Mouse (Mus musculus): ENCODE measurements around the gene Fbxo3. TPM values are rescaled to one million over a fixed set of nuclear protein-coding genes. Genes with fewer than 3 reads are reported as not detected.
A peak's percentile ranks its signal among the peaks of the same experiment; 100 is the strongest.
"Not testable (repeated sequence)": the region's sequence is repeated elsewhere in the genome, so short reads cannot be mapped to it uniquely, and the experiment has no call there.

Gene Fbxo3
- polyA plus RNA-seq, 1 experiment from 2014 or later: 54.8 TPM

GRCm38 (mm10) chr2:104098529-104099230 lies 71.2 kb downstream of the Fbxo3 start:
- no peaks in the 10 kb centered on the region for H3K9me3 ChIP-seq (ENCODE audit: control insufficient read depth, low read length)
- peak; percentile 46 for ATAC-seq
- no peaks in the 10 kb centered on the region for H3K27me3 ChIP-seq (replicated peaks; ENCODE audit: control insufficient read depth, insufficient read depth, low read length)
- no peaks in the 10 kb centered on the region for H3K36me3 ChIP-seq (ENCODE audit: control insufficient read depth, insufficient read depth, low read length)
- H3K4me2 ChIP-seq (ENCODE audit: low read depth, low read length): no peak overlapping the region
- H3K4me1 ChIP-seq (ENCODE audit: control insufficient read depth, insufficient read depth, low read length): peaks cover 2% of the 10 kb centered on the region; the same call in 1 of the 2 replicates
- 26% methylated on average over 3 of the region's 3 CpGs for WGBS
- H3K9ac ChIP-seq (ENCODE audit: low read depth, low read length): no peak overlapping the region
- no peak overlapping the region for H3K4me3 ChIP-seq (ENCODE audit: low read length)
- H3K27ac ChIP-seq (ENCODE audit: low read length): no peak overlapping the region

DNA sequence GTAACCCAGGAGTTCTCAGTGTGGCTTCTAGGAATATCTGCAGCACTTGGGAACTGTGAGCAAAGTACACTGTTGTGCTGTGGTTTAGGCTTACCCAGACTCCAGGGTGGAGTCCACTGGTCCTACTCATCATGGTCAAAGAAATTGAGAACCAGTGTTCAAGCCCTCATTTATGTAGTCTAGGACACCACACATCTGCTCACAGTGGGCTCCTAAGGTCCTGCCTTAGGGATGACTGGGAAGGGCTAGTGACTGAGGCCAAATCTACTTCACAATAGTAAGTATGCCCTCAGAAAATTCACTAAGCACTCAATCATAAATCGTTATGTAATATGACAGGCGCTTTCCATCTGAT lies 71.7 kb downstream of the Fbxo3 start:
- Histone ChIP-seq H3K4me2 (ENCODE audit: low read depth, low read length) (no peak overlapping the region), H3K27me3 (replicated peaks; ENCODE audit: control insufficient read depth, insufficient read depth, low read length) (no peaks in the 10 kb centered on the region), H3K9ac (ENCODE audit: low read depth, low read length) (no peak overlapping the region), H3K27ac (ENCODE audit: low read length) (no peak overlapping the region), H3K36me3 (ENCODE audit: control insufficient read depth, insufficient read depth, low read length) (no peaks in the 10 kb centered on the region), H3K9me3 (ENCODE audit: control insufficient read depth, low read length) (no peaks in the 10 kb centered on the region), H3K4me3 (ENCODE audit: low read length) (no peak overlapping the region), H3K4me1 (ENCODE audit: control insufficient read depth, insufficient read depth, low read length) (peaks cover 2% of the 10 kb centered on the region; the same call in 1 of the 2 replicates)
- 93% methylated on average over 2 of the region's 2 CpGs for whole genome bisulfite sequencing
- ATAC-seq: no peak

- H3K27ac ChIP-seq (ENCODE audit: low read length): no peak overlapping the region
- ATAC-seq: no peak
- H3K4me1 ChIP-seq (ENCODE audit: control insufficient read depth, insufficient read depth, low read length): peaks cover 2% of the 10 kb centered on the region; the same call in 1 of the 2 replicates
- no peak overlapping the region for H3K9ac ChIP-seq (ENCODE audit: low read depth, low read length)
- 73% methylated on average over 1 of the region's 1 CpGs for WGBS
- no peak overlapping the region for H3K4me3 ChIP-seq (ENCODE audit: low read length)
- H3K36me3 ChIP-seq (ENCODE audit: control insufficient read depth, insufficient read depth, low read length): no peaks in the 10 kb centered on the region
- no peaks in the 10 kb centered on the region for H3K9me3 ChIP-seq (ENCODE audit: control insufficient read depth, low read length)
- no peak overlapping the region for H3K4me2 ChIP-seq (ENCODE audit: low read depth, low read length)
- H3K27me3 ChIP-seq (replicated peaks; ENCODE audit: control insufficient read depth, insufficient read depth, low read length): no peaks in the 10 kb centered on the region
These were observed 72.4 kb downstream of the Fbxo3 start for GRCm38 (mm10) chr2:104099946-104100345.

GRCm38 (mm10) chr2:104104800-104105199 lies 77.3 kb downstream of the Fbxo3 start:
- no peaks in the 10 kb centered on the region for H3K9me3 ChIP-seq (ENCODE audit: control insufficient read depth, low read length)
- no peak overlapping the region for H3K4me2 ChIP-seq (ENCODE audit: low read depth, low read length)
- no peaks in the 10 kb centered on the region for H3K36me3 ChIP-seq (ENCODE audit: control insufficient read depth, insufficient read depth, low read length)
- no peak overlapping the region for H3K27ac ChIP-seq (ENCODE audit: low read length)
- no peak overlapping the region for H3K4me3 ChIP-seq (ENCODE audit: low read length)
- ATAC-seq: no peak
- no peaks in the 10 kb centered on the region for H3K27me3 ChIP-seq (replicated peaks; ENCODE audit: control insufficient read depth, insufficient read depth, low read length)
- WGBS: 89% methylated on average over 6 of the region's 6 CpGs
- H3K9ac ChIP-seq (ENCODE audit: low read depth, low read length): no peak overlapping the region
- H3K4me1 ChIP-seq (ENCODE audit: control insufficient read depth, insufficient read depth, low read length): peaks cover 4% of the 10 kb centered on the region; the same call in 1 of the 2 replicates

- not testable (repeated sequence) for H3K36me3 ChIP-seq (ENCODE audit: control insufficient read depth, insufficient read depth, low read length); H3K27ac ChIP-seq (ENCODE audit: low read length); H3K9me3 ChIP-seq (ENCODE audit: control insufficient read depth, low read length); H3K4me1 ChIP-seq (ENCODE audit: control insufficient read depth, insufficient read depth, low read length); ATAC-seq; H3K27me3 ChIP-seq (replicated peaks; ENCODE audit: control insufficient read depth, insufficient read depth, low read length); H3K9ac ChIP-seq (ENCODE audit: low read depth, low read length); H3K4me3 ChIP-seq (ENCODE audit: low read length); H3K4me2 ChIP-seq (ENCODE audit: low read depth, low read length)
- 82% methylated on average over 2 of the region's 2 CpGs for WGBS
These were observed 81.5 kb downstream of the Fbxo3 start for GRCm38 (mm10) chr2:104109021-104109420.

GRCm38 (mm10) chr2:104109528-104109927 lies 82.0 kb downstream of the Fbxo3 start:
- H3K9ac ChIP-seq (ENCODE audit: low read depth, low read length): no peak overlapping the region
- peak overlapping the region; percentile 20; the same call in 1 of the 2 replicates for H3K27ac ChIP-seq (ENCODE audit: low read length)
- no peaks in the 10 kb centered on the region for H3K36me3 ChIP-seq (ENCODE audit: control insufficient read depth, insufficient read depth, low read length)
- H3K9me3 ChIP-seq (ENCODE audit: control insufficient read depth, low read length): no peaks in the 10 kb centered on the region
- 63% methylated on average over 2 of the region's 2 CpGs for WGBS
- no peak overlapping the region for H3K4me2 ChIP-seq (ENCODE audit: low read depth, low read length)
- ATAC-seq: peak; percentile 64
- no peak overlapping the region for H3K4me3 ChIP-seq (ENCODE audit: low read length)
- no peaks in the 10 kb centered on the region for H3K27me3 ChIP-seq (replicated peaks; ENCODE audit: control insufficient read depth, insufficient read depth, low read length)
- peaks cover 5% of the 10 kb centered on the region; the same call in 1 of the 2 replicates for H3K4me1 ChIP-seq (ENCODE audit: control insufficient read depth, insufficient read depth, low read length)

DNA sequence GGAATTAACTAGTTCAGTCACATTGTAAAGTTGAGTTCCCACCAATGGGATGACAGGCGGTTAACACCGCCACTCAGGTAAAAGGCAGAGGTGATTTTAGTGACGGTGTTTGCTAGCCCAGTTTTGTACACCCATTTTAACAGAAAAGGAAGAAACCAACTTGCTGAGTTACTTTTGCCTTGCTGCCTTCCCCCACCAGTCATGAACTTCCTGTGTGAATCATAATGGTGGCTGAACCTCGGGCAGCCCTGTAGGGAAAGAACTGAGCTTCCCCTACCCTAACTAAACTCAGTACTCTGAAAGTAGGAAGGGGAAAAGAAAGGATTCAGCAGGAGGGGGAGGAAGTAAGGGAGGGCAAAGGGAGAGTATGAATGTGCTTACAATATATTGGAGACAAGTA lies 82.5 kb downstream of the Fbxo3 start:
- 76% methylated on average over 4 of the region's 4 CpGs for WGBS
- ATAC-seq: no peak
- Histone ChIP-seq H3K36me3 (ENCODE audit: control insufficient read depth, insufficient read depth, low read length) (no peaks in the 10 kb centered on the region), H3K9me3 (ENCODE audit: control insufficient read depth, low read length) (no peaks in the 10 kb centered on the region), H3K4me1 (ENCODE audit: control insufficient read depth, insufficient read depth, low read length) (peaks cover 5% of the 10 kb centered on the region; the same call in 1 of the 2 replicates), H3K9ac (ENCODE audit: low read depth, low read length) (no peak overlapping the region), H3K4me2 (ENCODE audit: low read depth, low read length) (no peak overlapping the region), H3K4me3 (ENCODE audit: low read length) (no peak overlapping the region), H3K27me3 (replicated peaks; ENCODE audit: control insufficient read depth, insufficient read depth, low read length) (no peaks in the 10 kb centered on the region), H3K27ac (ENCODE audit: low read length) (no peak overlapping the region)

- not testable (repeated sequence) for H3K27ac ChIP-seq (ENCODE audit: low read length); H3K9me3 ChIP-seq (ENCODE audit: control insufficient read depth, low read length); H3K4me2 ChIP-seq (ENCODE audit: low read depth, low read length); H3K4me3 ChIP-seq (ENCODE audit: low read length); H3K36me3 ChIP-seq (ENCODE audit: control insufficient read depth, insufficient read depth, low read length); H3K4me1 ChIP-seq (ENCODE audit: control insufficient read depth, insufficient read depth, low read length); H3K27me3 ChIP-seq (replicated peaks; ENCODE audit: control insufficient read depth, insufficient read depth, low read length); H3K9ac ChIP-seq (ENCODE audit: low read depth, low read length)
- ATAC-seq: peak; percentile 84
- WGBS: no CpG with 5 or more reads among the region's 1 CpGs
These were observed 83.8 kb downstream of the Fbxo3 start for GRCm38 (mm10) chr2:104111170-104111797.
